Mouse (Mus musculus): ENCODE results near the gene Cyp2d26. TPM values are rescaled to one million over a fixed set of nuclear protein-coding genes. Genes with fewer than 3 reads are reported as not detected.

Cyp2d26 gene
- polyA plus RNA-seq (2015; fragmentation: Illumina TruSeq; extraction: RNeasy Lipid Tissue Mini Kit (QIAGEN cat#74804); ENCODE audit: insufficient read depth, low read depth, low replicate concordance): not detected

GRCm38 (mm10) chr15:82794277-82794676 lies at the start of gene Cyp2d26:
Cyp2d26 (minus strand) TSS chr15:82794294.

GRCm38 (mm10) chr15:82763631-82764420 lies 30.3 kb downstream of the Cyp2d26 start, which contains the start of gene Cyp2d40:
Cyp2d40 (minus strand) TSS chr15:82764183.

Other genes starting within 250 kb of the Cyp2d26 start
- gene Cyp2d12, start 239.2 kb downstream of the Cyp2d26 start, polyA plus RNA-seq (2015; fragmentation: Illumina TruSeq; extraction: RNeasy Lipid Tissue Mini Kit (QIAGEN cat#74804); ENCODE audit: insufficient read depth, low read depth, low replicate concordance): not detected
- not detected for gene Cyp2d34, start 173.3 kb downstream of the Cyp2d26 start, polyA plus RNA-seq (2015; fragmentation: Illumina TruSeq; extraction: RNeasy Lipid Tissue Mini Kit (QIAGEN cat#74804); ENCODE audit: insufficient read depth, low read depth, low replicate concordance)
- not detected for gene Cyp2d40, start 30.1 kb downstream of the Cyp2d26 start, polyA plus RNA-seq (2015; fragmentation: Illumina TruSeq; extraction: RNeasy Lipid Tissue Mini Kit (QIAGEN cat#74804); ENCODE audit: insufficient read depth, low read depth, low replicate concordance)
- gene Tcf20, start 193.6 kb upstream of the Cyp2d26 start, polyA plus RNA-seq (2015; fragmentation: Illumina TruSeq; extraction: RNeasy Lipid Tissue Mini Kit (QIAGEN cat#74804); ENCODE audit: insufficient read depth, low read depth, low replicate concordance): 4.8 TPM
- gene Nfam1, start 239.0 kb upstream of the Cyp2d26 start, polyA plus RNA-seq (2015; fragmentation: Illumina TruSeq; extraction: RNeasy Lipid Tissue Mini Kit (QIAGEN cat#74804); ENCODE audit: insufficient read depth, low read depth, low replicate concordance): 1.4 TPM

Data from pancreas, adult 10 weeks (tissue).